Mouse (Mus musculus): Measurements from ENCODE around the gene Zfand2a.

- TF ChIP-seq TAL1 (IDR thresholded peaks at IDR 0.05; ENCODE audit: low read length) (no peak), GATA1 (IDR thresholded peaks at IDR 0.05; ENCODE audit: low read length) (no peak)
Measured at GRCm38 (mm10) chr5:139453031-139453430, 31.3 kb downstream of the Zfand2a start.

Data from erythroblast, embryonic 14.5 days (primary cell).